Mouse (Mus musculus): ENCODE data around the gene Wrap73.

DNA sequence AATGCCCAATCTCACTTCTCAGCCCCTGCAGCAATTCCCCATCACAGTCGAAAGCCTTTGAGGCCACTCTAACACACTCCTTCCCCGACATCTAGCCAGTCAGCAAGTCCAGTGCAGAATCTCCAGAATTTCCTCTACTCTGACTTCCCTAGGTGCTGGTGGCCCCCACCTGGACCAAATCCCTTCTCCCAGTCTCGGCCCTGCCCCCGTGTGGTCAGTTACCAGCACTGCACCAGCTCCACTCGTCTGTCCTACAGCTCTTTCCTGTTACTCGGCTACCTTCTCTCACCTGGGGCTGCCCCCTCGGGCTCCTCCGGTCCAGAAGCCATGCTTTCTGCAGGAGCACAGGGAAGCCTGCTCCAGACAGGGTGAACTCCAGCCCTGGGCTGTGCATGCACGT is 49.0 kb upstream of the Wrap73 start:
- TF ChIP-seq CTCF (IDR thresholded peaks at IDR 0.05; ENCODE audit: control insufficient read depth, insufficient read depth, low read length) (peak; percentile 74), POLR2A (IDR thresholded peaks at IDR 0.05; ENCODE audit: borderline replicate concordance, control insufficient read depth, low read depth, low read length) (no peak)

Data from bone marrow, adult 2 months (tissue).